Mouse (Mus musculus): ENCODE results near the gene Traf3. TPM values are rescaled to one million over a fixed set of nuclear protein-coding genes. Genes with fewer than 3 reads are reported as not detected.

Gene Traf3
- total and polyA plus RNA-seq, 2 experiments from 2014 or later = 14.9 to 40.2 TPM

DNA sequence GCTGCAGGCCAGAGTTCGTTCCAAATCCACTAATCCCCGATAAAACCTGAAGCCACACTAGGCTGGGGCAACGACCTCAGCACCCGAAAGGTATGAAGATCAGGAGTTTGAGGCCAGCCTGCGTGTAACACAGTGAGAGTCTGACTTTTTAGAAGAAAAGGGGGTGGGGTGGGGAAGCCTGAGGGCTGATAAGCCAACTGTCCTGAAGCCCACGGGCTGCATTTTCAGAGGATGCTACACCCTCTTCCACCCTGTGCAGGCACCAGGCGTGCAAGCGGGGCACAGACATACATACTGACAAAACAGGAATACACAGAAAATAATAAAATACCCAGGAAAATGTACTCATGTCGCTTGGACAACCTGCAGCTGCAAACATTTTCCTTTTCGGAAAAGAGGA lies 145.6 kb downstream of the Traf3 start:
- Histone ChIP-seq H3K9me3 (ENCODE audit: low read length) (no peaks in the 10 kb centered on the region), H3K4me2 (ENCODE audit: low read depth, low read length, poor library complexity, severe bottlenecking) (no peak overlapping the region), H3K9ac (replicated peaks; ENCODE audit: low read length, poor library complexity, severe bottlenecking) (no peak overlapping the region), H3K27ac (ENCODE audit: low read depth, low read length) (no peak overlapping the region), H3K4me1 (ENCODE audit: insufficient read depth, low read length) (no peaks in the 10 kb centered on the region), H3K4me3 (ENCODE audit: low read depth, low read length) (no peak overlapping the region), H3K36me3 (ENCODE audit: insufficient read depth, low read length) (peaks cover 87% of the 10 kb centered on the region), H3K27me3 (ENCODE audit: insufficient read depth, low read length) (no peaks in the 10 kb centered on the region)
- ATAC-seq (ENCODE audit: low FRiP score) = no peak
- 96% methylated on average over 10 of the region's 10 CpGs for WGBS
- DNase-seq (ENCODE audit: low spot score) = no peak
- TF ChIP-seq CTCF (IDR thresholded peaks at IDR 0.05) = no peak

DNA sequence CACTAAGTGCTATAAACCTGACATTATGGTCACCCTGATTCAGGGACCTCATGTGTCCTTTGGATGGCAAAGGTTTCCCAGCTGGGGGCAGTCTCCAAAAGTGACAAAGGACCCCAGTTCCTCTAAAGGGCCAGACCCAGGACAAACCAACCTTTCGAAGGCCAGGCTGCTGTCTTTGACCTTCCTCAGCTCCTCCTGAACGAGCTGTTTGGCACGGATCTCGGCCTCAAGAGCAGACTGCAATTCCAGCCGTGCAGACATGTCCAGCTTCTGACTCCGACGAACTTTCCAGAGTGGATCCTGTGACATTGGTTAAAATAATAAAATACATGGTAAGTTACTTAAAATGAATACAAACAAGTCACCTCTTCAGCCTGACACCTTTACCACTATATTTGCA lies 148.1 kb downstream of the Traf3 start:
- ATAC-seq (ENCODE audit: low FRiP score) (no peak), DNase-seq (ENCODE audit: low spot score) (no peak)
- H3K9ac ChIP-seq (replicated peaks; ENCODE audit: low read length, poor library complexity, severe bottlenecking) = no peak overlapping the region
- no peak overlapping the region for H3K4me2 ChIP-seq (ENCODE audit: low read depth, low read length, poor library complexity, severe bottlenecking)
- WGBS = 95% methylated on average over 7 of the region's 7 CpGs
- peaks cover 91% of the 10 kb centered on the region for H3K36me3 ChIP-seq (ENCODE audit: insufficient read depth, low read length)
- TF ChIP-seq CTCF (IDR thresholded peaks at IDR 0.05) = no peak
- no peaks in the 10 kb centered on the region for H3K4me1 ChIP-seq (ENCODE audit: insufficient read depth, low read length)
- no peak overlapping the region for H3K4me3 ChIP-seq (ENCODE audit: low read depth, low read length)
- H3K9me3 ChIP-seq (ENCODE audit: low read length) = no peaks in the 10 kb centered on the region
- no peaks in the 10 kb centered on the region for H3K27me3 ChIP-seq (ENCODE audit: insufficient read depth, low read length)
- H3K27ac ChIP-seq (ENCODE audit: low read depth, low read length) = no peak overlapping the region

Other genes with a start within 250 kb of the Traf3 start
- gene Ankrd9, start 187.3 kb upstream of the Traf3 start, total RNA-seq (2014; rRNA removed) = 11.8 and 14.0 TPM in 2 replicates
- gene Ankrd9, start 187.3 kb upstream of the Traf3 start, polyA plus RNA-seq (2015; fragmentation: Nextera tagmentation; extraction: Ambion mirVana) = 12.1 and 13.4 TPM in 2 replicates
- 11.3 and 14.9 TPM in 2 replicates for gene Rcor1, start 127.0 kb upstream of the Traf3 start, total RNA-seq (2014; rRNA removed)
- 2.5 and 2.7 TPM in 2 replicates for gene Rcor1, start 127.0 kb upstream of the Traf3 start, polyA plus RNA-seq (2015; fragmentation: Nextera tagmentation; extraction: Ambion mirVana)
- not detected in 2 replicates for gene 4930595D18Rik, start 18.1 kb downstream of the Traf3 start, total RNA-seq (2014; rRNA removed)
- gene 4930595D18Rik, start 18.1 kb downstream of the Traf3 start, polyA plus RNA-seq (2015; fragmentation: Nextera tagmentation; extraction: Ambion mirVana) = 0.20 TPM in 1 of 2 replicates, not detected in the other
- 45.2 and 65.8 TPM in 2 replicates for gene Amn, start 104.7 kb downstream of the Traf3 start, total RNA-seq (2014; rRNA removed)
- 82.7 and 101 TPM in 2 replicates for gene Amn, start 104.7 kb downstream of the Traf3 start, polyA plus RNA-seq (2015; fragmentation: Nextera tagmentation; extraction: Ambion mirVana)
- 190 and 259 TPM in 2 replicates for gene Cdc42bpb, start 211.3 kb downstream of the Traf3 start, total RNA-seq (2014; rRNA removed)
- gene Cdc42bpb, start 211.3 kb downstream of the Traf3 start, polyA plus RNA-seq (2015; fragmentation: Nextera tagmentation; extraction: Ambion mirVana) = 35.4 and 36.4 TPM in 2 replicates
- gene Lbhd2, start 240.4 kb downstream of the Traf3 start, total RNA-seq (2014; rRNA removed) = 4.4 and 6.4 TPM in 2 replicates
- 18.2 and 19.9 TPM in 2 replicates for gene Lbhd2, start 240.4 kb downstream of the Traf3 start, polyA plus RNA-seq (2015; fragmentation: Nextera tagmentation; extraction: Ambion mirVana)